ENCODE assay signal across 11 mouse cellular contexts in genomic region chr12:101019031-101019430, GRCm38 (mm10). TPM values are rescaled to one million over a fixed set of nuclear protein-coding genes. Genes with fewer than 3 reads are reported as not detected.
DNase-seq lines count a peak whose midpoint lies in the region; ATAC-seq and TF ChIP-seq lines count a peak whose summit lies in the region.
"Had no signal": no experiment of that assay in that cellular context is flagged by ENCODE, and none has a peak within 500 bp of the region (broad histone marks: within the 10 kb centered on the region; RNA-seq: fewer than 3 reads in every experiment).

No protein-coding gene starts in this region.

- no peaks in the 10 kb centered on the region for H3K9me3 ChIP-seq in liver, embryonic 12.5 days (replicated peaks)
- H3K9me3 ChIP-seq in liver, embryonic 11.5 days (ENCODE audit: control insufficient read depth, low read length) = no peaks in the 10 kb centered on the region
- no peaks in the 10 kb centered on the region for H3K9me3 ChIP-seq in forebrain, embryonic 13.5 days (replicated peaks)
- H3K9me3 ChIP-seq in midbrain, embryonic 12.5 days = no peaks in the 10 kb centered on the region

- peaks cover 44% of the 10 kb centered on the region for H3K36me3 ChIP-seq in liver, embryonic 12.5 days
- peaks cover 5% of the 10 kb centered on the region; the same call in 1 of the 2 replicates for H3K36me3 ChIP-seq in liver, embryonic 11.5 days (ENCODE audit: control insufficient read depth, insufficient read depth, low read length)
- H3K36me3 ChIP-seq in forebrain, embryonic 13.5 days (ENCODE audit: poor library complexity, severe bottlenecking) = peaks cover 30% of the 10 kb centered on the region
- H3K36me3 ChIP-seq in midbrain, embryonic 12.5 days = peaks cover 27% of the 10 kb centered on the region

- no peak for TF ChIP-seq CTCF in bone marrow, adult 2 months (IDR thresholded peaks at IDR 0.05; ENCODE audit: control insufficient read depth, insufficient read depth, low read length)

- H3K4me1 ChIP-seq in liver, embryonic 12.5 days = peaks cover 79% of the 10 kb centered on the region
- H3K4me1 ChIP-seq in liver, embryonic 11.5 days (replicated peaks; ENCODE audit: control insufficient read depth, insufficient read depth, low read length) = peaks cover 52% of the 10 kb centered on the region
- H3K4me1 ChIP-seq in bone marrow, adult 2 months (ENCODE audit: control insufficient read depth, insufficient read depth, low read length) = peaks cover 36% of the 10 kb centered on the region
- H3K4me1 ChIP-seq in forebrain, embryonic 13.5 days = peaks cover 93% of the 10 kb centered on the region
- peaks cover 70% of the 10 kb centered on the region for H3K4me1 ChIP-seq in midbrain, embryonic 12.5 days

- H3K4me3 ChIP-seq in liver, embryonic 12.5 days = no peak overlapping the region
- H3K4me3 ChIP-seq in liver, embryonic 11.5 days (ENCODE audit: low read depth, low read length) = no peak overlapping the region
- no peak overlapping the region for H3K4me3 ChIP-seq in bone marrow, adult 2 months (replicated peaks; ENCODE audit: control insufficient read depth, low read depth, low read length)
- no peak overlapping the region for H3K4me3 ChIP-seq in forebrain, embryonic 13.5 days
- no peak overlapping the region for H3K4me3 ChIP-seq in midbrain, embryonic 12.5 days
- H3K4me3 ChIP-seq: embryonic facial prominence, embryonic 10.5 days had no signal

- no peaks in the 10 kb centered on the region for H3K27me3 ChIP-seq in liver, embryonic 12.5 days (replicated peaks)
- no peaks in the 10 kb centered on the region for H3K27me3 ChIP-seq in liver, embryonic 11.5 days (replicated peaks; ENCODE audit: control insufficient read depth, insufficient read depth, low read length)
- H3K27me3 ChIP-seq in forebrain, embryonic 13.5 days = no peaks in the 10 kb centered on the region
- no peaks in the 10 kb centered on the region for H3K27me3 ChIP-seq in midbrain, embryonic 12.5 days

- no peak for ATAC-seq in liver, embryonic 12.5 days
- ATAC-seq in liver, embryonic 11.5 days (replicated peaks; ENCODE audit: low FRiP score) = no peak
- no peak for ATAC-seq in forebrain, embryonic 13.5 days
- no peak for ATAC-seq in midbrain, embryonic 12.5 days (ENCODE audit: low FRiP score, low read depth)

- peak overlapping the region; percentile 54; the same call in 1 of the 2 replicates for H3K4me2 ChIP-seq in liver, embryonic 12.5 days
- H3K4me2 ChIP-seq in liver, embryonic 11.5 days = no peak overlapping the region
- peak overlapping the region; percentile 38; the same call in 1 of the 2 replicates for H3K4me2 ChIP-seq in forebrain, embryonic 13.5 days
- H3K4me2 ChIP-seq in midbrain, embryonic 12.5 days (replicated peaks) = no peak overlapping the region

- no peak overlapping the region for H3K9ac ChIP-seq in liver, embryonic 12.5 days
- no peak overlapping the region for H3K9ac ChIP-seq in liver, embryonic 11.5 days (ENCODE audit: low read depth, low read length)
- H3K9ac ChIP-seq in forebrain, embryonic 13.5 days = no peak overlapping the region
- H3K9ac ChIP-seq in midbrain, embryonic 12.5 days (replicated peaks) = no peak overlapping the region

- TF ChIP-seq POLR2A in bone marrow, adult 2 months (IDR thresholded peaks at IDR 0.05; ENCODE audit: borderline replicate concordance, control insufficient read depth, low read depth, low read length) = no peak

- 75% methylated on average over 5 of the region's 5 CpGs for WGBS in liver, embryonic 12.5 days (ENCODE audit: insufficient replicate concordance)
- WGBS in liver, embryonic 11.5 days = 79% methylated on average over 5 of the region's 5 CpGs
- WGBS in bone marrow, adult 2 months = 82% methylated on average over 5 of the region's 5 CpGs
- WGBS in forebrain, embryonic 13.5 days = 37% methylated on average over 5 of the region's 5 CpGs
- WGBS in midbrain, embryonic 12.5 days = 27% methylated on average over 5 of the region's 5 CpGs

- H3K27ac ChIP-seq in liver, embryonic 12.5 days = no peak overlapping the region
- H3K27ac ChIP-seq in liver, embryonic 11.5 days (ENCODE audit: low read depth, low read length) = no peak overlapping the region
- H3K27ac ChIP-seq in bone marrow, adult 2 months (ENCODE audit: control insufficient read depth, insufficient read depth, low read depth, low read length, poor library complexity) = peak overlapping the region; percentile 27
- peak overlapping the region; percentile 40; the same call in 1 of the 2 replicates for H3K27ac ChIP-seq in forebrain, embryonic 13.5 days
- peak overlapping the region; percentile 47; the same call in 1 of the 2 replicates for H3K27ac ChIP-seq in midbrain, embryonic 12.5 days (replicated peaks)

- no peak for DNase-seq in liver, embryonic 11.5 days (ENCODE audit: low spot score)
- DNase-seq in cerebellum, postnatal 14 days = no peak
- no peak for DNase-seq in cerebellum, postnatal 10 days
- DNase-seq: cerebellum, adult 8-10 months; heart, postnatal 4 days; kidney, postnatal 14 days had no signal

RNA-seq across cellular contexts. Expression of gene Ccdc88c, which starts 9.8 kb away (rescaled TPM):
- 8.4 and 9.6 TPM in 2 replicates for polyA plus RNA-seq in liver, embryonic 12.5 days (2016; fragmentation: Nextera tagmentation; extraction: Ambion mirVana)
- polyA plus RNA-seq in liver, embryonic 11.5 days (2014; fragmentation: Nextera tagmentation; extraction: Ambion mirVana) = 11.8 and 13.3 TPM in 2 replicates
- 68.4 and 138 TPM in 2 replicates for polyA plus RNA-seq in bone marrow, adult 2 months (2011; ENCODE audit: insufficient read depth, insufficient read length, low replicate concordance, missing spikeins)
- polyA plus RNA-seq in forebrain, embryonic 13.5 days (2015; fragmentation: Nextera tagmentation; extraction: Ambion mirVana) = 20.7 and 21.4 TPM in 2 replicates
- polyA plus RNA-seq in midbrain, embryonic 12.5 days (2016; fragmentation: Nextera tagmentation; extraction: Ambion mirVana) = 17.1 and 19.6 TPM in 2 replicates

Comparison
In these comparisons a context has a peak if more than half of its experiments do, and no peak if none do; other contexts are left out.
1. H3K4me2 ChIP-seq: peak in liver, embryonic 12.5 days (single experiment) and forebrain, embryonic 13.5 days (single experiment); none in liver, embryonic 11.5 days (single experiment) and midbrain, embryonic 12.5 days (single experiment).
2. H3K27ac ChIP-seq: peak in bone marrow, adult 2 months (single experiment), forebrain, embryonic 13.5 days (single experiment) and midbrain, embryonic 12.5 days (single experiment); none in liver, embryonic 12.5 days (single experiment) and liver, embryonic 11.5 days (single experiment).